Mouse (Mus musculus) kidney, postnatal 0 days (tissue): ENCODE data around the gene Spata4. TPM values are rescaled to one million over a fixed set of nuclear protein-coding genes. Genes with fewer than 3 reads are reported as not detected.

Source experiments
- ATAC-seq: fragments of 200-750 bp; cut with Nextera tagmentation; replicated peaks from 2 replicates; pipeline ENCODE4 v1.8.0; 2017; ENCODE audit warnings: low read depth, moderate number of reproducible peaks, moderate TSS enrichment, moderate library complexity; ENCODE audit not compliant: low FRiP score
- DNase-seq: peaks from one replicate; pipeline ENCODE4 v3.0.0-alpha.2; 2016; ENCODE audit warnings: low spot score
- H3K27ac ChIP-seq: fragments of 300-500 bp; sonication (generic); 2 replicates; pipeline ENCODE4 v1.5.1; 2014; ENCODE audit warnings: mild to moderate bottlenecking
- H3K27me3 ChIP-seq: fragments of 300-500 bp; sonication (generic); 2 replicates; pipeline ENCODE4 v1.6.1; 2014; ENCODE audit warnings: low read length, mixed read lengths; ENCODE audit not compliant: insufficient read depth
- H3K36me3 ChIP-seq: fragments of 300-500 bp; sonication (generic); 2 replicates; pipeline ENCODE4 v1.6.1; 2014; ENCODE audit warnings: low read length, mixed read lengths; ENCODE audit not compliant: insufficient read depth
- H3K4me1 ChIP-seq: fragments of 300-500 bp; sonication (generic); replicated peaks from 2 replicates; pipeline ENCODE4 v1.6.1; 2014; ENCODE audit warnings: antibody characterized with exemption, low read length, mixed read lengths; ENCODE audit not compliant: insufficient read depth
- H3K4me2 ChIP-seq: fragments of 300-500 bp; sonication (generic); 2 replicates; pipeline ENCODE4 v1.6.1; 2014; ENCODE audit warnings: mild to moderate bottlenecking, low read length, moderate library complexity, mixed read lengths
- H3K4me3 ChIP-seq: fragments of 300-500 bp; sonication (generic); replicated peaks from 2 replicates; pipeline ENCODE4 v1.5.1; 2014; ENCODE audit warnings: low read depth, low read length
- H3K9ac ChIP-seq: fragments of 300-500 bp; sonication (generic); 2 replicates; pipeline ENCODE4 v1.6.1; 2014; ENCODE audit warnings: low read depth, low read length
- H3K9me3 ChIP-seq: fragments of 300-500 bp; sonication (generic); replicated peaks from 2 replicates; pipeline ENCODE4 v1.6.1; 2016; ENCODE audit warnings: low read length, inconsistent platforms, mixed read lengths
- CTCF ChIP-seq: IDR thresholded peaks from 2 replicates; pipeline ENCODE4 v1.5.1; 2016; ENCODE audit warnings: antibody characterized with exemption, low read depth, mild to moderate bottlenecking, moderate library complexity
- WGBS: fragments of 180-500 bp; shearing (Covaris S2); extraction: QIAGEN DNeasy Blood & Tissue Kit; methylation state at CpG from one replicate; pipeline ENCODE4 v1.1.7; 2014; 5-methylcytosine and 5-hydroxymethylcytosine counted together
- polyA plus RNA-seq: library from polyadenylated mRNA; unstranded; fragments of >200 nt; fragmentation: Nextera tagmentation; extraction: Ambion mirVana; gene quantifications from 2 replicates; pipeline ENCODE4 v1.2.1, GENCODE M21; 2015

Spata4 gene
- polyA plus RNA-seq, 1 experiment from 2014 or later = not detected

GRCm38 (mm10) chr8:54570618-54571609 is 29.7 kb upstream of the Spata4 start:
- no peak overlapping the region for H3K4me3 ChIP-seq
- no peak overlapping the region for H3K4me2 ChIP-seq
- H3K9ac ChIP-seq = no peak overlapping the region
- no peaks in the 10 kb centered on the region for H3K9me3 ChIP-seq
- ATAC-seq = no peak
- no peak overlapping the region for H3K27ac ChIP-seq
- H3K27me3 ChIP-seq = no peaks in the 10 kb centered on the region
- TF ChIP-seq CTCF = no peak
- no peaks in the 10 kb centered on the region for H3K36me3 ChIP-seq
- no peak for DNase-seq
- 54% methylated on average over 15 of the region's 15 CpGs for WGBS
- no peaks in the 10 kb centered on the region for H3K4me1 ChIP-seq

GRCm38 (mm10) chr8:54581436-54581835 is 19.1 kb upstream of the Spata4 start:
- 79% methylated on average over 3 of the region's 3 CpGs for WGBS
- no peak for ATAC-seq
- H3K27me3 ChIP-seq = no peaks in the 10 kb centered on the region

GRCm38 (mm10) chr8:54582886-54583285 is 17.7 kb upstream of the Spata4 start:
- no peaks in the 10 kb centered on the region for H3K36me3 ChIP-seq
- no peaks in the 10 kb centered on the region for H3K4me1 ChIP-seq
- H3K27me3 ChIP-seq = no peaks in the 10 kb centered on the region
- H3K4me3 ChIP-seq = no peak overlapping the region
- DNase-seq (no peak), ATAC-seq (no peak)
- H3K9ac ChIP-seq = no peak overlapping the region
- no peaks in the 10 kb centered on the region for H3K9me3 ChIP-seq
- no peak overlapping the region for H3K27ac ChIP-seq
- 35% methylated on average over 1 of the region's 1 CpGs for WGBS
- no peak overlapping the region for H3K4me2 ChIP-seq
- TF ChIP-seq CTCF = no peak

More at GRCm38 (mm10) chr8:54581436-54581835, 19.1 kb upstream of the Spata4 start:
- no peak for DNase-seq
- Histone ChIP-seq H3K4me1 (no peaks in the 10 kb centered on the region), H3K9me3 (no peaks in the 10 kb centered on the region), H3K4me3 (no peak overlapping the region), H3K36me3 (no peaks in the 10 kb centered on the region), H3K4me2 (no peak overlapping the region), H3K9ac (no peak overlapping the region), H3K27ac (no peak overlapping the region)
- no peak for TF ChIP-seq CTCF

- H3K4me2 ChIP-seq = no peak overlapping the region
- ATAC-seq = no peak
- no peaks in the 10 kb centered on the region for H3K27me3 ChIP-seq
- no peak overlapping the region for H3K9ac ChIP-seq
- DNase-seq = no peak
- 93% methylated on average over 5 of the region's 5 CpGs for WGBS
- H3K36me3 ChIP-seq = no peaks in the 10 kb centered on the region
- TF ChIP-seq CTCF = no peak
- no peaks in the 10 kb centered on the region for H3K4me1 ChIP-seq
- H3K27ac ChIP-seq = no peak overlapping the region
- H3K9me3 ChIP-seq = no peaks in the 10 kb centered on the region
- H3K4me3 ChIP-seq = no peak overlapping the region
Measured at GRCm38 (mm10) chr8:54594634-54595033, 5.9 kb upstream of the Spata4 start.

DNA sequence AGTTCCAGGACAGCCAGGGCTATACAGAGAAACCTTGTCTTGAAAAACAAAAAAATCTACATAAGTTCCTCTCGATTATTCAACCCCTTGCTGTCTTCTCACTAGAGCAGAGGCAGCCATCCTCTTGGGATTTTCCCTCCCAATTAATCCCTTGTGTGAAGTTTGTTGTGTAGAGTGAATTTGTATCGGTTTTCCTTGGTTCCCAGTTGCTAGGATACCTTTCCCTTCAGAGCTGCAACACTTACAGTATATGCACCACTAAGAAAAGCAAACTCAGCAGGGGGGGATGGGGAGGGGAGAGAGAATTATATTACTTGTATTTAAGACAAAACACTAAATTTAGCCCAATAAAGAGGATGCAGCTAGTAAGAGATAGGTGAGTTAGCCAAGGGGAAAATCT is 4.5 kb upstream of the Spata4 start:
- DNase-seq (no peak), ATAC-seq (no peak)

DNA sequence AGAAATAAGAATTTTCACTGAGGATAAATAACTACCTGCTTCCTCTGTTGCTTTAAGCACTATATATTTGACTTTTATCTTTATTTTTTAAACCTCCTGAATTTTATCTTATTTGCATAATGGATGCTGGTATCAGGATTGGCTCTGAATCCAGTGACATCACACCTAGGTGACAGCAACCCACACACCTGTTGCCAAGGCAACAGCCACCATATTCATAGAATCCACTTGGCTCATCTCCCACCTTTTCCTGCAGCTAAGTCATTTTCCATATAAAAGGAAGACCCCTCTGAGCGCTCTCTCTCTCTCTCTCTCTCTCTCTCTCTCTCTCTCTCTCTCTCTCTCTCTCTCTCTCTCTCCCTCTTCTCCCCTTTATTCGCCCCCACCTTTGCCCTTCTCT is 3.6 kb upstream of the Spata4 start:
- H3K36me3 ChIP-seq = no peaks in the 10 kb centered on the region
- no peaks in the 10 kb centered on the region for H3K9me3 ChIP-seq
- ATAC-seq (no peak), DNase-seq (no peak)
- no peak overlapping the region for H3K9ac ChIP-seq
- no peaks in the 10 kb centered on the region for H3K4me1 ChIP-seq
- no peak overlapping the region for H3K4me2 ChIP-seq
- H3K27me3 ChIP-seq = no peaks in the 10 kb centered on the region
- H3K4me3 ChIP-seq = no peak overlapping the region
- H3K27ac ChIP-seq = no peak overlapping the region
- 93% methylated on average over 2 of the region's 2 CpGs for WGBS
- TF ChIP-seq CTCF = no peak

More for the DNA sequence above, 4.5 kb upstream of the Spata4 start:
- H3K36me3 ChIP-seq = no peaks in the 10 kb centered on the region
- H3K4me1 ChIP-seq = no peaks in the 10 kb centered on the region
- no peak overlapping the region for H3K4me2 ChIP-seq
- no peak for TF ChIP-seq CTCF
- no peak overlapping the region for H3K9ac ChIP-seq
- H3K9me3 ChIP-seq = no peaks in the 10 kb centered on the region
- H3K27ac ChIP-seq = no peak overlapping the region
- no peaks in the 10 kb centered on the region for H3K27me3 ChIP-seq
- no peak overlapping the region for H3K4me3 ChIP-seq
- 52% methylated on average over 2 of the region's 2 CpGs for WGBS
